Mouse (Mus musculus): ENCODE measurements around the gene Calhm3.
"Not testable (repeated sequence)": the region's sequence is repeated elsewhere in the genome, so short reads cannot be mapped to it uniquely, and the experiment has no call there.

Calhm3 gene

DNA sequence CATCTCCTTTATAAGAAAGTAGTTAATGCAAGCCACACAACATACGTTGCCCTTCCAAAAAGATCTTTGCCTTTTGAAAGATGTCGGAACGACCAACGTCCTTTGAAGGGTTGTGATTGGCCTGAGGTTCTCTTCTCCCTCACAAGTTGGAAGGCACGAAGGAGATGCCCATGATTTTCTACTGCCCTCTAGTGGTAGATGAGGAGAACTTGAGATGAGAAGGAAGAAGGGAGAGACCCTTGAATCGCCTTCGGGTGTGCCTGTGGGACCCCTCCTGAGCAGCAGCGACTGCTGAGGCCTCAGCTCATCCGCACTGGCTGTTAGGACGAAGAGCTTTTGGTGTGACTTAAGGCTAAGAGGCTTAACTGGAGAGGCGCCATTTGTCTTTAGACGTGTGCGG is 10.7 kb upstream of the Calhm3 start:
- intact Hi-C loops (cut with DNase I), result loop anchor here (1.0 to 5.0 kb wide), 2 partner anchors 48 to 101 kb away; partner anchors contain the start of gene Taf5

DNA sequence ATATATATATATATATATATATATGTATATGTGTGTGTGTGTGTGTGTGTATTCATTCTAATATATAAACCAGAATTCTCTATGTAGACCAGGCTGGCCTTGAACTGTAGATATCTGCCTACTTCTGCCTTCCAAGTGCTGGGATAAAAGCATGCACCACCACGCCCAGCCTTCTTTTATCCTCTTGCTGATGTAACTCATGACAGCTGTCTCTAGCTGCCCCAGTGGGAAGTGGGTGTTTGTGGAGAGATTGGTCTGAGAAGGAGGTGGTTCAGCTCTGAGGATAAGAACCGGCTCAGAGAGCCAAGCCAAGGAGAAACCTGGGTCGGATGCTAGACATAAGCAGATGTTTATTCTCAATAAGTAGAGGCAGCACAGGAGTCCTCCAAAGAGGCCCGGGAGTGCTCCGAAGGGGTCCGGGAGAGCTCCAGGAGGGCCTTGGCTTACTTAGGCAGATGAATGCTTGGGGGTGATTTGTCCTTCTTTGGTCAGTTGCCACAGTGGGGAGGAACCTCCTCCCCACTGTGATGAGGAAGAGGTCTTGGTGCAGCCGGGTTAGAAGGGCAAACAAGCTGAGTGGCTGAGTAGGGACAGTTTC is 10.2 kb upstream of the Calhm3 start:
- intact Hi-C loops (cut with DNase I), result loop anchor here (1.0 to 5.0 kb wide), 2 partner anchors 47 to 100 kb away; partner anchors contain the start of gene Taf5

DNA sequence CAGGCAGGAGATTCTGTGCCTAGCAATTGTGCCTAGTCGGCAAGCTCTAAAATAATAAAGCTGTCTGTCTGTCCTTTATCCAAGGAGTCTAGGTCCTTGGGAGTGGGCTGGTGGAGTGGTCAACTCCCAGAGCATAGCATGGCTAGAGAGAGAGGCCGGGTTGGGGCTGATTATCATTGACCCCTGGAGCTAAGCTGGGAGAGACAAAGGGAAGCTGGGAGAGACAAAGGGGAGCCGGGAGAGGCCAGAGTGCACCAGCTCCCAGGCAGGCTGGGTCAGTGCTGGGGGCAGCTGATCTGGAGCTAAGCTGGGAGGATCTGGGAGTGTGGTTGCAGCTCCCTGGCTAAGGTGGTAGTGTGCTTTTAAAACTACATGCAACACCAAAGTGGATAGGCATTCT is 9.2 kb upstream of the Calhm3 start:
- intact Hi-C loops (cut with DNase I), result loop anchor here (5.0 kb wide), 1 partner anchor 99 kb away; the partner anchor contains the start of gene Taf5

DNA sequence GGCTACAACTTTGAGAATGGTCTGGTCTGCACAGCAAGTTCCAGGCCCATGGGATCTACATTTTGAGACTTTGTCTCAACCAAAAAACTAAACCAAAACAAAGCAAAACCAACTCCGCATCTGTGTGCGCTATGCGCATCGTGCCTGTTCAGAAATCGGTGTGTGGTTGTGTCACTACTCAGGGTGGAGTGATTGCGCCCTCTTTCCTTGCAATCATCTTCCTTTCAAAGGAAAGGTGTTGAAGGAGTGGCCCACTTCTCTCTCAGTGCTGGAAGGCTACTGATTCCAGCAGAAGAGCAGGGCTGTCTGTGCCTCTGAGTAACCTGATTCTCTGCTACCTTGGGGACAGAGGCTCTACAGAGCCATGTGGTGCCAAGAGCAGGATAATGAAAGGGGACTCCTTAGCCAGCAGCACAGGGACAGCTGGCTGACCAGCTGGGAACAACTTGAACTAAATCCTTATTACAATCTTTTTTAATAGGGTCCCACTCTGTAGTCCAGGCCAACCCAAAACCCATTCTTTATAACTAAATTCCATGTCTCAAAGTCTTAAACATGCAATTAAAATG is 5.7 kb upstream of the Calhm3 start:
- intact Hi-C loops (cut with DNase I), result no loop called here

DNA sequence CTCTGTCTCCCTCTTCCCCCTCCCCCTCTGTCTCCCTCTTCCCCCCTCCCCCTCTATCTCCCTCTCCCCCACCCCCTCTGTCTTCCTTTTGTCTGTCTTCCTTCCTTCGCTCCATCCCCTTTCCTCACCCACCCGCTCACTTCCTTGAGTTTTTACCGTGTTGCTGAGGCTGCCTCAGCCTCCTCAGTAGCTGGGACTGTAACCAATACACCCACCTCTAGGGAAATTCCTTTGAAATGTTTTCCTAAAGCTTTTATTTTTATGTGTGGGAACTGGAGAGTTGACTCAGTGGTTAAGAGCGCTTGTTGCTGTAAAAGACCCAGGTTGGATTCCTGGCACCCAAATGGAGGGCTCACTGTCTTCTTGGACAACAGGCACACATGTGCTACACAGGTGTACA is 4.1 kb upstream of the Calhm3 start:
- intact Hi-C loops (cut with DNase I), result no loop called here

DNA sequence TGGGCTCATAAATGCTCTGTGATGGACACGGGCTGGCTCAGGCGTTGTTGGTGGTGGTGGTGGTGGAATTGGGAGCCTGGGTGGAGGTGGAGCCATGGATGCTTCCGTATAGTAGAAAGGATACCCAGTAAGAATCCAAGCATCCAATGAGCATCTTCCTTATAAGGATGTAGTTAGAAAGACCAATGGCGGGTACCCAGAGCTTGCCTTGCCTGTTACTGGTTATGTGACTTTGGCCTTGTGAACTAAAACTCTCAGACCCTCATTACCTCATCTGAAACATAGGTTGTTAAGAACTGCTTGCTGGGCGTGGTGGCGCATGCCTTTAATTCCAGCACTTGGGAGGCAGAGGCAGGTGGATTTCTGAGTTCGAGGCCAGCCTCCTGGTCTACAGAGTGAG is 3.8 kb downstream of the Calhm3 start:
- intact Hi-C loops (cut with DNase I), result no loop called here

DNA sequence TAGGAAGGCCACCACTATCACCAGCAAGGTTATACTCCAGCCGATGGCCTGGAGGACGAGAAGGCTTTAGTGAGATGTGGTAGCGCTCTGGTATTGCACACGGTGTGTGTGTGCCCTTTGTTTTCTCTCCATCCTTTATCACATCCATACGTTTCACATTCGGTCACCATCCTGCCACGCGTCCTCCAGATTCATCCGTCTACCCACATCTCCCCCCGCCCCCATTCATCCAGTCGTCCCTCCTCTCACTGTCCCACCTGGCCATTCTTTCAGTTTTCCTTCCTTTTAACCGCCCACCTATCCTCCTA is 5.5 kb downstream of the Calhm3 start:
- intact Hi-C loops (cut with DNase I), result no loop called here

DNA sequence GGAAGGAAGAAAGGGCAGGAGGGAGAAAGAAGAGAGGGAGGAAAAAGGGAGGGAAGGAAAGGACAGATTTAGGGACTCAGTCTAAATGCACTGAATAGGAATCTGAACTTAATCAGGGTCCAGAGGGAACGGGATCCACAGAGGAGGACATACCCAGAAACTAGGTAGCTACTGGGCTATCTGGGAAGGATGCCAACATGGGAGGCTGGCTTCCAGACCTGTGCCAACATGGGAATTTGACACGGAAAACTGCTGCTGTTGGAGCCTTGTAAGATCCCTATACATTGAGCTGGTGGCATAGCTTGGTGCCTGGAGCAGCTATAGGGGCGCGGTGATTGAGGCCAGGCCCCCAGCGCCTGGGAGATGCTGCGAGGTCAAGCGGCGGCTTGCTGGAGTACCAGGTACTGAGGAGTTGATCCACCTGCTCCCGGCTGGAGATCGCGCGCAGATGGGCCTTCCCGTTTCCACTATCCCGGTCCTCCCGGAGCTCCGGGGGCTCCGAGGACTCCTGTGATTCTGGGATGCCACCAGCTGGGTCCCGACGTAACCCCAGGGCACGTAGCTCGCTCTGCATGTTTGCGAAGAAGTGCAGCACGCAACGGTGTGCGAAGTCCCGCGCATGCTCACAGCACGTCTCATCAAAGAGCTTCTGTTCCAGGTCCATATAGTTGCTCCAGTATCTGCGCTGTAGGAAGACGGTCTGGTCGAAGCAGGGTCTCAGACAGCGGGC is 6.1 kb downstream of the Calhm3 start:
- intact Hi-C loops (cut with DNase I), result no loop called here

DNA sequence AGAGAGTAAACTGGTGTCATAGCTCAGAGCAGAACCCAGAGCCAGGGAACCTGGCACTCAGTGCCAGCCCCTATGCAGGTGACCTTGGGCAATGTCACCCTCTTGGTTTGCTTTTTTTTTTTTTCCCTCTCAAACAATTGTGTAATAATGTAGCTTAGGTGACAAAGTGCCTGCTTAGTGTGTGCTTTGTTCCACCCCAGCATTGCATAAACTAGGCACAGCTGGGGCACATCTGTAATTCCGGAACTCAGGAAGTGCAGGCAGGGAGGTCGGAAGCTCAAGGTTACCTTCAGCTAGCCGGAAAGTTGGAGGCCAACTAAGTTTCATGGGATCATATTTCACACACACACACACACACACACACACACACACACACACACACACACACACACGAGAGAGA is 7.7 kb downstream of the Calhm3 start:
- intact Hi-C loops (cut with DNase I), result no loop called here

DNA sequence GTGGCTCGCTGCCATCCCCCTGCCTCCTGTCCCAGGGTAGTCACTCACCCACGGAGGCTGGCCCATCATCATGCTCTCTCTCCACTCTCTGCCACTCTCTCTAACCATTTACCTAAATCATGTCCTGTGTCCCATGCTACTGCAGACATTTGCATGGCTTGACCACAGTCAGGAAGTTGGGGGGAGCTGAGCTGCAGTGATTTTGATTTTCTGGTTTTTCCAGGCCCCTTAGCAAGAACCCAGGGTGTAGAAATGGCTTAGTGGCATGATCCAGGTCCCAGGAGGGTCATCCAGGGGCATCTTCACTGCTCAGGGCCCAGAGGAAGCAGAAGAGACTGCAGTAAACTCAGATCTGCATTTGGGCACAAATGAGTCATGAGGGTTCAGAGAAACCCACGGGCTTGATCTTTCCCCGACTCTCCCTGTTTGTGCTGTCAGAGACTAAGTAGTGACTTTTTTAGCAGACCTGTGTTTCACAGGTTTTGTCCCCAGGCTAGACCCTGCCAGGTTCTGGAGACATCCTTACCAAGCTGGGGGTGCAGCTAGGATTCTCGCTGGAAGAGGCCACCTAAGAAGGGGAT is 9.2 kb downstream of the Calhm3 start:
- intact Hi-C loops (cut with DNase I), result no loop called here

DNA sequence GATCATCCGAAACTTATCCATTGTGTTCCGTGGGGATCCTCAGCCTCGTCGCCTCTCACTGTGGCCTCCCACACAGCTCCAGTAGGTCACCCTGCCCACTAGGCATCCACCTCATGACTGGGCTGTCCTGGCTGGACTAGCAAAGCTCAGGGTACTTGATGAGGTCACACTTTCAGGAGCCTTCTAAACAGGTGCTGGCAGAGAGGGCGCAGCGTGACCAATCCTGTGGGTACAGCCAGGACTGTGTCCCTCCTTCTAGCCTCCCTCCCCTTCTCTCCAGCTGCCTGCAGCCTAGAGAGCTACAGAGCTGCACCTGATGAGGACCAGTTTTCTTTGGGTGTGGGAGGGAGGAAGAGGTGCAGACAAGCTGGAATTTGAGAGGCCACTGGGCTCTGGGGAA is 13.4 kb downstream of the Calhm3 start, which contains the start of gene Calhm1:
Calhm1 (minus strand) TSS at position 101 of the 400 bp plus-strand sequence.
- intact Hi-C loops (cut with DNase I), result no loop called here

DNA sequence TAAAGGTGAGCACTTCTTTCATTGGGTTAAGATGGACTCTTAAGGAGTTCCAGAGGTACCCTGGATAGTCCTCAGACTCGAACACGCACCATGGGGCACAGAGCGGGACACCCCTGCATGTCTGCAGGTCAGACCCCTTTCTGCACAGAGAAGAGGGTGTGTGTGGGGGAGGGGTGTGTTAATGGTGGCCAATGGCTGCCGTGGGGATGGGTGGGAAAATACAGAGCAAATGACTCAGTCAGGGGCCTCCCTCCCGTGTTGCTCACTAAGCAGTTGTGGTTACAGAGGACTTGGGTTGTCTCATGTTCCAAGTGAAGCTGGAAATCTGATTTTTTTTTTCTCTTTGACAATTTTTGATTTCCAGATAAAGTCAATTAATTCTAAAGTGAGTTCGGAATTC is 15.1 kb downstream of the Calhm3 start:
- intact Hi-C loops (cut with DNase I), result no loop called here

DNA sequence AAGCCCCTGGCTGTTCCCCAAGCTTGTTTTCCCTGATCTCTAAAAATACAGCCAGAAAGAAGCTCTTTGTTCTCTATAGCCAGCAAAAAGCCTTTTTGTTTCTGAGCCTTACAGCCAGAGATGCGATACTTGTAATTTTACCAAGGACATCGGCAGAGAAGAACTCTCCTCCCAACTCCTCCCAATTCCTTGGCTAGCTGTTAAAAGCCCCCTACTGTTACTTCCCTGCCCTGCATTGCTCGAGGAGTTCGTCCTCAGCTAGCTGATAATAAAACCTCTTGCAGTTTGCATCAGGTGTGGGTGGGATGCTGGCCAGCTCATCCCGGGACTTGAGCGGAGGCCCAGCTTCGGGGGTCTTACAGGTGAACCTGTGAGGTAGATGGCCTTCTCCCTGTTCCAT is 18.0 kb downstream of the Calhm3 start:
- intact Hi-C loops (cut with DNase I), result not testable (repeated sequence)

DNA sequence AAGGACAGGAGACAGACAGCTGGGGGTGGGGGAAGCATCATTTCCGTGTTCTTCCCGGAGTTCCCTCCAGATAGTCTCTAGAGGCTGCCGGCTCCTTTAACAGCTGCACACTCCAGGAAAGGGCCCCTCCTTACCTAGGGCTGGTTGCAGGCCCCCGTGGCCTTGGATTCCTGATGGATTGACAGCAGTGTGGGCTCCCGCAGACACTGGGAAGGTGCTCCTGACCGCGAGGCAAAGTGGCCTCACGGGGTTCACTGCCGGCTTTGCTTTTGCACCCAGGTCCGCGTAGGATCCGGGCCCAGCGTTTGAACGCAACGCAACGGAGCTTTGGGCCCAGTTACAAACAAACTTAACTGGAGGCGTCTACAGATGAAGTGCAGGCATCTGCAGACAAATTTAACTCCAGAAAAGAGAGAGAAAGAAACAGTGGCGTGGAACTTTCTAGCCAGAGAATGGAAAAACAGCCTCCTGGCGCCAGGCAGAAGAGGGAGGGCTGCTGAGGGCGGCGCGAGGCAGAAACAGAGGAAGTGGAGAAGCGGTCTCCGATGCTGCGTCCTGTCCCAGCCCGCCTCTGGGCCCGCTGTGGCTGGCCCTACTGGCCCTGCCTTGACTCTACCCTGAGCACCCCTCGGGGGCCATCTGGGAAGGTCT is 19.7 kb downstream of the Calhm3 start, which contains the start of gene Calhm2:
Calhm2 (minus strand) TSS at position 524 of the 651 bp plus-strand sequence.
- intact Hi-C loops (cut with DNase I), result no loop called here

DNA sequence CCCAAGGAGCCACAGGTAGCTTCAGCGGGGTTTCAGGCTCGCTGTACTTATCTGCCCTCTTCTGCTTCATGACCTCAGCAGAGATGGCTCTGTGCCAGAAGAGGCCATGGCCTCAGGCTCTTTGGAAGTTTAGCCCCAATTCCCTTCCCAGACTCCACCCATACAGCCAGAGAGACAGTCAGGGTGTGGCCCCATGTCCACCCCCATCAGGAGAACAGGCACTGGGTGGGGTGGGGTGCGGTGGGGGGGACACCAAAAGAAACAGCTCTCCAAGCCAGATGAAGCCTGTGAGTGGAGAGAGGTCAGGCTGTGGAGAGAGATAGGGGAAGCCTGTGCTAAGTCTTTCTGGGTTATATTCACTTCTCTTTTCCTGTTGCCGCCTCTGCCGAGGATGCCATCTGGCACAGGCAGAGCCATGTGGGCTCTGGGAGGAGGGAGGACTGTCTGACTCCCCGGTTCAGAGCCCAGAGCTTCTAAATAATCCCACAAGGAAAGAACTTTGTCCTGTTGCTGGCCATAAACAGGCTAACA is 20.4 kb downstream of the Calhm3 start:
- intact Hi-C loops (cut with DNase I), result no loop called here

DNA sequence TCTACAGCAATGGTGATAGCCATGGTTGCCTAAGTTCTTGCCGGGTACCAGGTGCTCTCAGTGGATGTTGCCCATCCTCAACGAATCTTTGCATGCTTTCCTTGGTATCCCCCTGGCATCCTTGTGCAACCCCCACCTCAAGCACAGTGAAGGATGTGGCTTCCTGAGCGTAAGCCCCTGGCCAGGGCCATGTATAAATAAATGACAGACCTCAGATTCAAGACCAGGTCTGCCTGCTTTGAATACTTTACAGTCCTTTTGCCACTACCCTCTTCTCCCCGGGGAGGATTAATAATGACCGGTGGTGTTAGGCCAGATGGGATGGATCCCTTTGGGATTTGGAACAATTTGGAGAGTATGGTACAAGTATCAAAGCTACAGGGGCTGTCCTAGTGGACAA is 21.4 kb downstream of the Calhm3 start:
- intact Hi-C loops (cut with DNase I), result no loop called here

DNA sequence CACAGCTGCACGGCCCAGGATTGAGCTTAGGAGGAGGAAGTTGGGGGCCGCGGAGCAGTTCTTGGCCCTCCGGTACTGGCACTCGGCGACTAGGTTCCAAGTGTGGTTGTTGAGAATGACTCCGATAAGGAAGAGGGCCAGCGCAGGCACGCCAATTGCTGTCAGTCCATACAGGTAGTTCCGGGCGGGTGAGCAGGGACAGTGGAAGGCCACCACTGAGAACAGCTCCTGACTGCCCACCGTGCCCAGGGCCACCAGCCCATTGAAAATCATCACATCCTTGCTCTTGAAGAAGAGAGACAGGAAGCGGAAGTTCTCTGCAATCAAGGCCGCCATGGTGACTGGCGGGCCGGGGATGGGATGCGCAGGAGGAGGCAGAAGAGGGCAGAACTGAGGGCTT is 22.0 kb downstream of the Calhm3 start:
- intact Hi-C loops (cut with DNase I), result no loop called here

DNA sequence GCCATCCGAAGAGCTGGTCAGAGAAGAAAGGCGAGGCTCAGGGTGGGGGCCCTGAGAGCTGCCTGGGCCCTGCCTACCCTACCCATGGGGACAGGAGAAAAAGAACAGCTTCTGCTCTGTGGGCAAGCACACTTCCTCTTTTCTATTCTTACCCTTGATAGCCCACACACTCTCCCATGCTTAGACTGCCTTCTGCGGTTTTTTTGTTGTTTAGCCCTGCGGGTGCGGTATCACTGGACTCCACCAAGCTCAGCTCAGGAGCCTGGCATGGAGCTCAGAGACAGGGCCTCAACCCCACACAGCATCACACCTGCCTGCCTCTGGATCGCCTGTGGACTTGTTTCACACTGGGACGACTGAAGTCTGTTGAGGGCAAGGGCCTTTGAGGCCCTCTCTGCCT is 24.4 kb downstream of the Calhm3 start:
- intact Hi-C loops (cut with DNase I), result no loop called here

DNA sequence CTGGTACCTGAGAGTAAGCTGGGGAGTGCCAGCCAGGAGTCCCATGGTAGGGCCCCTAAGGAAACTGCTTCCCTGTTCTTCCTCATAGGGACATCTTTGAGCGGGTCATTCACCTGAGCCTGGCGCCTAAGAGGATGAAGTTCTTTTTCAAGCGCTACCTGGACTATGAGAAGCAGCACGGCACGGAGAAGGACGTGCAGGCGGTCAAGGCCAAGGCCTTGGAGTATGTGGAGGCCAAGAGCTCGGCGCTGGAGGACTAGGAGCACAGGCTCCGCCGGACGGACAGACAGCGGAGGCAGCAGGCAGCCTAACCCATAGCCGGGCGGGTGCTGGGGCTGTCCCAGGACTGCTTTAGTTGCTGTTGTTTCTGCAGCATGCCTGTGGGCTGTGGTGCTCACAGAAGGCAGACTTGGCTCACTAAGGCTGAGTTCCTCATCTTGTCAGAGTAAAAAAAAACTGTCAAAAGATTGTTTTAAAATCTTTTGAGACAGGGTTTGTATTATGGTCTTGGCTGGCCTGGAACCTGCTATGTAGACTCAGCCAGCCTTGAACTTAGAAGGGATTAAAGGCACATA is 26.9 kb downstream of the Calhm3 start:
- intact Hi-C loops (cut with DNase I), result no loop called here

DNA sequence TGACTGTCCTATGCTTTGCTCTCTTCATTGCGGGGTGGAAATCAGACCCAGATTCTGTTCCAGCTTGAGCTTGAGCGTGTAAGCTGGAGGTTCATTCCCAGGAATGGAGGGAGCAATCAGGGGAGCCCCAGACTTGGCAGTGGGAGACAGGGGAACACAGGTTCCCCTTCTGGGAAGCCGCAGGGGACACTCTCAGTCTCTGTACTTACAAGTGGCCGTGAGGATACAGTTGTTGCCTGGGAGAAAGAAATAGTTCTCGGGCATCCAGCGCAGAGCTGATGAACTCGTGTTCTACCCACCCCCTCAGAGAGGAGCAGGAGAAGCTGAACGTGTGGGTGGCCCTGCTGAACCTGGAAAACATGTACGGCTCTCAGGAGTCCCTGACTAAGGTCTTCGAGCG is 28.7 kb downstream of the Calhm3 start:
- intact Hi-C loops (cut with DNase I), result no loop called here

DNA sequence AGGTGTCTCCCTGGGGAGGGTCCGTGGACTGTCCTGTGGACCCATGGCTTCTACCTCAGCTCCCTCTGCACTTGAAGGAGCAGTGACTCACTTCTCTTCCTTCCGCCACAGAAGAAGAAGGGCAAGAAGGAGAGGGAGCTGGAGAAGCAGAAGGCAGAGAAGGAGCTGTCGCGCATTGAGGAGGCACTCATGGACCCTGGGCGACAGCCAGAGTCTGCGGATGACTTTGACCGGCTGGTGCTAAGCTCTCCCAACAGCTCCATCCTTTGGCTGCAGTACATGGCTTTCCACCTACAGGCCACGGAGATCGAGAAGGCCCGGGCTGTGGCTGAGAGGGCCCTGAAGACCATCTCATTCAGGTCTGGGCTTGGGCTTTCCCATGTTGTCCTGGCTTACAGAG is 29.4 kb downstream of the Calhm3 start:
- intact Hi-C loops (cut with DNase I), result no loop called here
